Mouse (Mus musculus) liver (tissue): ENCODE measurements around the gene Tmem176a.
A peak's percentile ranks its signal among the peaks of the same experiment; 100 is the strongest.
"Not testable (repeated sequence)": the region's sequence is repeated elsewhere in the genome, so short reads cannot be mapped to it uniquely, and the experiment has no call there.

ENCODE experiments used
- DNase-seq: peaks from one replicate; pipeline ENCODE4 v3.0.0-alpha.2; 2020; ENCODE audit warnings: mixed read lengths

Tmem176a gene

GRCm38 (mm10) chr6:48842111-48842842, 1.6 kb downstream of the Tmem176a start:
- peak; percentile 43 for DNase-seq

- DNase-seq, result no peak
These were observed 4.4 kb downstream of the Tmem176a start for GRCm38 (mm10) chr6:48845086-48845485.

GRCm38 (mm10) chr6:48851820-48852491, 11.2 kb downstream of the Tmem176a start:
- peak; percentile 26 for DNase-seq

GRCm38 (mm10) chr6:48854155-48854554, 13.4 kb downstream of the Tmem176a start:
- no peak for DNase-seq

GRCm38 (mm10) chr6:48857613-48858302, 17.0 kb downstream of the Tmem176a start:
- no peak for DNase-seq

GRCm38 (mm10) chr6:48860130-48860815, 19.6 kb downstream of the Tmem176a start:
- DNase-seq, result peak; percentile 71

GRCm38 (mm10) chr6:48860851-48861250, 20.1 kb downstream of the Tmem176a start:
- DNase-seq, result no peak

- DNase-seq, result no peak
These were observed 21.0 kb downstream of the Tmem176a start for GRCm38 (mm10) chr6:48861616-48862280.

- no peak for DNase-seq
These were observed 22.1 kb downstream of the Tmem176a start for GRCm38 (mm10) chr6:48862816-48863215.

- no peak for DNase-seq
These were observed 22.8 kb downstream of the Tmem176a start for GRCm38 (mm10) chr6:48863488-48863887.

GRCm38 (mm10) chr6:48864181-48864580, 23.5 kb downstream of the Tmem176a start:
- no peak for DNase-seq

GRCm38 (mm10) chr6:48864723-48865122, 24.0 kb downstream of the Tmem176a start:
- DNase-seq, result no peak

- DNase-seq, result no peak
These were observed 24.5 kb downstream of the Tmem176a start for GRCm38 (mm10) chr6:48865152-48865745.

GRCm38 (mm10) chr6:48866355-48866950, 25.7 kb downstream of the Tmem176a start:
- not testable (repeated sequence) for DNase-seq

GRCm38 (mm10) chr6:48867158-48867557, 26.4 kb downstream of the Tmem176a start:
- DNase-seq, result no peak

- no peak for DNase-seq
These were observed 29.1 kb downstream of the Tmem176a start for GRCm38 (mm10) chr6:48869774-48870173.

- DNase-seq, result no peak
These were observed 31.9 kb downstream of the Tmem176a start, which contains the start of gene Aoc1 for GRCm38 (mm10) chr6:48872596-48872995. Gene Aoc1 (plus strand): TSS chr6:48872896.

GRCm38 (mm10) chr6:48874576-48874975, 33.9 kb downstream of the Tmem176a start:
- DNase-seq, result no peak

GRCm38 (mm10) chr6:48875515-48875914, 34.8 kb downstream of the Tmem176a start:
- DNase-seq, result no peak

- no peak for DNase-seq
These were observed 35.9 kb downstream of the Tmem176a start for GRCm38 (mm10) chr6:48876510-48877135.

- DNase-seq, result peak; percentile 6
These were observed 53.5 kb downstream of the Tmem176a start for GRCm38 (mm10) chr6:48894203-48894602.
